Mouse (Mus musculus) hindbrain, embryonic 13.5 days (tissue): Measurements from ENCODE around the gene Slc26a10. TPM values are rescaled to one million over a fixed set of nuclear protein-coding genes. Genes with fewer than 3 reads are reported as not detected.

Source experiments
- ATAC-seq: fragments of 200-750 bp; cut with Nextera tagmentation; 2 replicates; pipeline ENCODE4 v1.8.0; 2017; ENCODE audit warnings: moderate TSS enrichment; ENCODE audit not compliant: low FRiP score
- H3K27ac ChIP-seq: fragments of 300-500 bp; sonication (generic); 2 replicates; pipeline ENCODE4 v1.5.1; 2015; ENCODE audit warnings: inconsistent platforms, mild to moderate bottlenecking, moderate library complexity
- H3K27me3 ChIP-seq: fragments of 300-500 bp; sonication (generic); 2 replicates; pipeline ENCODE4 v1.6.1; 2015; ENCODE audit warnings: mild to moderate bottlenecking, inconsistent platforms
- H3K36me3 ChIP-seq: fragments of 300-500 bp; sonication (generic); 2 replicates; pipeline ENCODE4 v1.6.1; 2015; ENCODE audit warnings: mild to moderate bottlenecking, inconsistent platforms
- H3K4me1 ChIP-seq: fragments of 300-500 bp; sonication (generic); replicated peaks from 2 replicates; pipeline ENCODE4 v1.6.1; 2015; ENCODE audit warnings: inconsistent platforms
- H3K4me2 ChIP-seq: fragments of 300-500 bp; sonication (generic); 2 replicates; pipeline ENCODE4 v1.6.1; 2015; ENCODE audit warnings: inconsistent platforms, mild to moderate bottlenecking, moderate library complexity
- H3K4me3 ChIP-seq: fragments of 300-500 bp; sonication (generic); 2 replicates; pipeline ENCODE4 v1.5.1; 2015; ENCODE audit warnings: mild to moderate bottlenecking, inconsistent platforms
- H3K9ac ChIP-seq: fragments of 300-500 bp; sonication (generic); 2 replicates; pipeline ENCODE4 v1.6.1; 2015; ENCODE audit warnings: mild to moderate bottlenecking, inconsistent platforms
- H3K9me3 ChIP-seq: fragments of 300-500 bp; sonication (generic); 2 replicates; pipeline ENCODE4 v1.6.1; 2016; ENCODE audit warnings: inconsistent platforms
- WGBS: fragments of 180-500 bp; shearing (Covaris S2); methylation state at CpG from one replicate; pipeline ENCODE4 v1.1.7; 2015; 5-methylcytosine and 5-hydroxymethylcytosine counted together
- polyA plus RNA-seq: library from polyadenylated mRNA; unstranded; fragments of >200 nt; fragmentation: Nextera tagmentation; extraction: Ambion mirVana; gene quantifications from 2 replicates; pipeline ENCODE4 v1.2.1, GENCODE M21; 2015

Gene Slc26a10
- 1.0 and 1.1 TPM in 2 replicates for polyA plus RNA-seq

DNA sequence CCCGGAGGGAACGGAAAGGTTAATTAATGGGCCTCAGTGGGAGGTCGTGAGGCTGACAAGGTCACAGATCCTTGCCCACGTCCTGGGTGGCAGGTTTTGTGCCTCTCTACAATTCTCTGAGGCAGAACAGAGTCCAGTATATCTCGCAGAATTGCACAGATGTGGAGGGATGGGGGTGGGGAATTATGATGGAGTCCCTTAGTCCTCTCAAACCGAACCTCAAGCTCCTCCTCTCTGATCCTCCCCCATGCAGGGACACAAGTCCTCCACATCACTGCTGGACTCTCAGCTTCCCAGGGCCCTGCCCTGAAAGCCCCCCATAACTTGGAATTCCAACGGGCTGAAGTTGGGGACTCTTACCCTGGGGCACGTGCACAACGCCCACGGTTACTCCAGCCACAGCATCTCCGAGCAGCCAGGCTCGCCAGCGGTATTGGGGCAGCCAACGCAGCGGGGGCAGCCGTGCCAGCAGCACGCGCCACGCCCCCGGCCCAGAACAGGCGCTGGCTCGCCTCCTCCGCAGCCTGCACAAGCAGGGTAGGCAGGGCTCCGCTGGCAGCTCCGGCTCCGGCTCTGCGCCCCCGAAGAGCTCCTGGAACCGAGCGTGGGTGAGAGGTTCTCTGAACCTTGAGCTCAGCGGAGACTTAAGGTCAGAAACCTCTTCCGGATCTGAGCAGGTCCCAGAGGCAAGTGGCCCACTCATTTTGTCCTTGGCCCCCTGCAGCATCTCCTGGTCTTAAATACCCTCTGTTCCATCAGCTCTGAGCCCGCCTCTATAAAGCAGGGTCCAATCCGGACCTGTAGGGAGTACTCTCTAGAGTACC, at the start of gene Slc26a10:
Gene Slc26a10 (minus strand): TSS at position 775 of the 824 bp plus-strand sequence.
- peak within 1 kb of the TSS; percentile 46; the same call in 1 of the 2 replicates for H3K9ac ChIP-seq
- H3K4me1 ChIP-seq, result peaks cover 45% of the 10 kb centered on the region
- no peak within 1 kb of the TSS for H3K27ac ChIP-seq
- peak within 1 kb of the TSS; percentile 21 for H3K4me3 ChIP-seq
- H3K27me3 ChIP-seq, result peaks cover 86% of the 10 kb centered on the region
- no peaks in the 10 kb centered on the region for H3K9me3 ChIP-seq
- peaks cover 9% of the 10 kb centered on the region; the same call in 1 of the 2 replicates for H3K36me3 ChIP-seq
- H3K4me2 ChIP-seq, result peak within 1 kb of the TSS; percentile 48
- under 1% methylated on average over 34 of the region's 34 CpGs for WGBS
- peak; percentile 13; the same call in 1 of the 2 replicates for ATAC-seq

DNA sequence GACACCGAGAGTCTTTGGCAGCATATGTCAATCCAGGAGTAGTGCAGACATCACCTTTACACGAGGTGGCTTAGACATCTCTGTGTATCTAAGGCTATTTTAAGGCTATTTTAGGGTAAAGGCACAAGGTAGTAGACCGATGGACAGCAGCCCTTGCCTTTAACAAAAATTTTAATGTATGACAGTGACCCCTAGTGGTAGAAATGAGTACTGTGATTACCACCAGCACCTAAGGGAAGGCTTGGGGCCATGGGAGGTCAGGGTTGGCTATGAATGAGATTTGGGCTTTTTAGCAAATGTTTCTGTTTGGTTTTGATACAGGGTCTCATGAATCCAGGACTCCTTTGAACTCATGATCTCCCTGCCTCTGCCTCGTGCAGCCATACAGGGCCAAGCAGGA, 48.5 kb upstream of the Slc26a10 start:
- no peaks in the 10 kb centered on the region for H3K4me1 ChIP-seq
- WGBS, result 26% methylated on average over 4 of the region's 4 CpGs
- no peak overlapping the region for H3K9ac ChIP-seq
- peak; percentile 30; the same call in 1 of the 2 replicates for ATAC-seq
- peaks cover 75% of the 10 kb centered on the region for H3K36me3 ChIP-seq
- no peaks in the 10 kb centered on the region for H3K9me3 ChIP-seq
- no peak overlapping the region for H3K4me3 ChIP-seq
- no peak overlapping the region for H3K4me2 ChIP-seq
- H3K27me3 ChIP-seq, result no peaks in the 10 kb centered on the region
- no peak overlapping the region for H3K27ac ChIP-seq

- no peak for ATAC-seq
- Histone ChIP-seq H3K27ac (no peak overlapping the region), H3K9me3 (no peaks in the 10 kb centered on the region), H3K9ac (0 out of 2 replicates have a peak overlapping the region, but pooled peaks have one; percentile 19), H3K27me3 (no peaks in the 10 kb centered on the region), H3K4me2 (no peak overlapping the region), H3K36me3 (peaks cover 58% of the 10 kb centered on the region), H3K4me1 (no peaks in the 10 kb centered on the region), H3K4me3 (no peak overlapping the region)
- 91% methylated on average over 8 of the region's 8 CpGs for WGBS
Measured at GRCm38 (mm10) chr10:127227163-127227562, 46.7 kb upstream of the Slc26a10 start.

DNA sequence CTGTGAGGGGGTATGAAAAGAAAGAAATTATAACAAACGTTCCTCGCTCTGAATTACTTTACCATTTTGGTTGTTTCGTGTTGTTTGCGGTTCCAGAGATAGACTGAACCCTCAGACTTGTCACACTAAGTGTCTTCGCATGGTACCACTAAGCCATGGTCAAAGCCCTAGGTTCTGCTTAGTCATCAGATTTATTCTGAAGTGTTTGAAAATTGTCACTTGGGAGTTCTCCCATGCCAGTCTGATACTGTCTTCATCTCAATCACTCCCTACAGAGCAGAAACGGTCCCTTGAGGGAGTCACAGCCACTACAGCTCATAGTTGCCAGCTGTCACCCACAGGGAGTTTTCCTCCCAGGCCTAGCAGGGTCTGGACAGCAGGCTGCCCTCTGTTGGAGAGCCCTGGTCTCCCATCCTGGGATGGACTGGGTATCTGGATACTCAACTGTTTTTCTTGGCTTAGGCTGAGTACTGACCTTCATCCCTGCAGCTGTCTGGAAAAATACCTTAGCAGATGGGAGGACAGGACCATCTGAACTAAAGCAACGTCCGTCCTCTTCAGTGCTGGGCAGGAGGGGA, 46.0 kb upstream of the Slc26a10 start:
- WGBS, result 77% methylated on average over 8 of the region's 8 CpGs
- Histone ChIP-seq H3K4me2 (no peak overlapping the region), H3K9me3 (no peaks in the 10 kb centered on the region), H3K36me3 (peaks cover 51% of the 10 kb centered on the region), H3K27ac (no peak overlapping the region), H3K27me3 (no peaks in the 10 kb centered on the region), H3K4me3 (no peak overlapping the region), H3K9ac (no peak overlapping the region), H3K4me1 (no peaks in the 10 kb centered on the region)
- ATAC-seq, result no peak

DNA sequence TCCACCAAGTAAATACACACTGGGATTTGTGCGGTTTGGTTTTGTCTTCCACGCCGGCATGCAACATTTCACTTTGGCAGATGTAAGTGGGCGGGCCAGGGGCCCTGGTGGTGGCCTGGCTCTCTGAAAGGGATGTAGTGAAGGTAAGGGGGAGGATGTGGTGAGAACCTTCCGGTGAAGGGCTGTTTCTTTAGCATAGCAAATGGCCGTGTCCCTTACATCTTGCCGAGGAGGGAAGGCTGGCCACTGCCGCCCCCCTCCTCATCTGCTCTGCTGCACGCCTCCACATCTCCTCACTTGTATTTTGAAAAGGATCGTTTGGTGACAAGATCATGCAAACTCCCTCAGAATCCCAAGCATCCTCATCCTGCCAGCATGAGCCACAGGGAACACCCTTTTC, 45.3 kb upstream of the Slc26a10 start:
- H3K4me3 ChIP-seq, result no peak overlapping the region
- H3K9me3 ChIP-seq, result no peaks in the 10 kb centered on the region
- WGBS, result 24% methylated on average over 10 of the region's 10 CpGs
- no peak overlapping the region for H3K4me2 ChIP-seq
- H3K27ac ChIP-seq, result 0 out of 2 replicates have a peak overlapping the region, but pooled peaks have one; percentile 4
- H3K9ac ChIP-seq, result no peak overlapping the region
- ATAC-seq, result no peak
- H3K4me1 ChIP-seq, result no peaks in the 10 kb centered on the region
- H3K36me3 ChIP-seq, result peaks cover 45% of the 10 kb centered on the region
- H3K27me3 ChIP-seq, result no peaks in the 10 kb centered on the region

GRCm38 (mm10) chr10:127225213-127225612, 44.8 kb upstream of the Slc26a10 start:
- Histone ChIP-seq H3K9ac (no peak overlapping the region), H3K36me3 (peaks cover 39% of the 10 kb centered on the region), H3K4me1 (no peaks in the 10 kb centered on the region), H3K9me3 (no peaks in the 10 kb centered on the region), H3K4me3 (no peak overlapping the region), H3K27ac (no peak overlapping the region), H3K27me3 (no peaks in the 10 kb centered on the region), H3K4me2 (no peak overlapping the region)
- 34% methylated on average over 6 of the region's 6 CpGs for WGBS
- no peak for ATAC-seq

- H3K36me3 ChIP-seq, result no peaks in the 10 kb centered on the region
- H3K4me3 ChIP-seq, result no peak overlapping the region
- no peaks in the 10 kb centered on the region for H3K4me1 ChIP-seq
- no peaks in the 10 kb centered on the region for H3K27me3 ChIP-seq
- H3K9ac ChIP-seq, result no peak overlapping the region
- no peaks in the 10 kb centered on the region for H3K9me3 ChIP-seq
- WGBS, result 86% methylated on average over 2 of the region's 2 CpGs
- H3K27ac ChIP-seq, result no peak overlapping the region
- H3K4me2 ChIP-seq, result no peak overlapping the region
- ATAC-seq, result no peak
Measured at GRCm38 (mm10) chr10:127218339-127218738, 37.9 kb upstream of the Slc26a10 start.

DNA sequence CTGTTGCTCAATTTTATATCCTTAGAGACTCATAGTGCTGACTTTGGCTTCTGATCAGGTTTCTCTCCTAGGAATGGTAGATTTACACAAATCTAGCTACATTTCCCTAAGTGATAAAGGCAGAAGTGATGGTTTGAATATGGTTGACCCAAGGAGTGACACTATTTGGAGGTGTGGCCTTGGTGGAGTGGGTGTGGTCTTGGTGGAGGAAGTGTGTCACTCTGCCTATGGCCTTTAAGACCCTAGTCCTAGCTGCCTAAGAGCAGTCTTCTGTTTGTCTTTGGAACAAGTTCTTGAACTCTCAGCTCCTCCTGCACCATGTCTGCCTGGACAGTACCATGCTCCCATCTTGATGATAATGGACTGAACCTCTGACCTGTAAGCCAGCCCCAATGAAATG, 36.7 kb upstream of the Slc26a10 start:
- H3K9ac ChIP-seq, result no peak overlapping the region
- no peaks in the 10 kb centered on the region for H3K4me1 ChIP-seq
- H3K4me2 ChIP-seq, result no peak overlapping the region
- no peak for ATAC-seq
- no peak overlapping the region for H3K27ac ChIP-seq
- no peaks in the 10 kb centered on the region for H3K27me3 ChIP-seq
- no peaks in the 10 kb centered on the region for H3K36me3 ChIP-seq
- no peaks in the 10 kb centered on the region for H3K9me3 ChIP-seq
- H3K4me3 ChIP-seq, result no peak overlapping the region

DNA sequence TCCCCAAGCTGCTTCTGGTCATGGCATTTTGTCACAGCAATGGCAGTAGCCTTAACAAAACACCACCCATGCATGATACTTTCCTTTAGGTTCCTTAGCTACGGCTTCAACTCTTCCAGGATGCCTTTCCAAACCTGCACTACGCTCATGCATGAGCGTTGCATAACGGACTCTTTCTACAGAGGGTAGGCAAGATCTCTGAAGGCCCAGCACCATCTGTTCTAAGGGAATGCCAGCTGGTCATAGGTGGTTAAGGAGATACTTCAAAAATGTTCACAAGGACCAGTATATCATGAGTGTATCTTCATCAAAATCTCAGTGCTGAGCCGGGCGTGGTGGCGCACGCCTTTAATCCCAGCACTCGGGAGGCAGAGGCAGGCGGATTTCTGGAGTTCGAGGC, 36.0 kb upstream of the Slc26a10 start:
- Histone ChIP-seq H3K4me2 (no peak overlapping the region), H3K4me3 (no peak overlapping the region), H3K9me3 (no peaks in the 10 kb centered on the region), H3K36me3 (no peaks in the 10 kb centered on the region), H3K27me3 (no peaks in the 10 kb centered on the region), H3K9ac (no peak overlapping the region), H3K4me1 (0 out of 2 replicates have a peak, but pooled peaks cover 3% of the 10 kb centered on the region), H3K27ac (no peak overlapping the region)
- no peak for ATAC-seq
- 95% methylated on average over 11 of the region's 11 CpGs for WGBS

DNA sequence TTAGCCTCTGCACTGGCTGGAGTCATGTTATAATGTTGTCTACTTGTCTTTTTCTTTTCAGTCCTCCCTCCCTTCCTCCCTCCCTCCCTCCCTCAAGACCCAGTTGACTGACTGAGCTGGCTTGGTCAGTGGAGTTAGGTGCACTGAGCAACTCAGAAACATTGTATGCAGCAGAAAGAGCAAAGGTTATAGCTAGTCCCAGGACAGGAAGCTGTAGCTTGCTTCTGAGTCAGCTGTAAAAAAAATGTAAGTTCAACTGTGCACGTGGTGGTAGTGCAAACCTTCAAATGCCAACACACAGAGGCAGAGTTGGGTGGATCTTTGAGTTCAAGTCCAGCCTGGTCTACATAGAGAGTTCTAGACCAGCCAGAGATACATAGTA, 34.0 kb upstream of the Slc26a10 start:
- 60% methylated on average over 1 of the region's 1 CpGs for WGBS
- no peaks in the 10 kb centered on the region for H3K27me3 ChIP-seq
- no peaks in the 10 kb centered on the region for H3K9me3 ChIP-seq

GRCm38 (mm10) chr10:127213704-127214421, 33.4 kb upstream of the Slc26a10 start:
- no peak for ATAC-seq
- WGBS, result 84% methylated on average over 13 of the region's 13 CpGs

More for the DNA sequence above, 34.0 kb upstream of the Slc26a10 start:
- Histone ChIP-seq H3K36me3 (no peaks in the 10 kb centered on the region), H3K4me3 (no peak overlapping the region), H3K4me1 (peaks cover 20% of the 10 kb centered on the region), H3K27ac (no peak overlapping the region), H3K4me2 (no peak overlapping the region), H3K9ac (no peak overlapping the region)
- ATAC-seq, result no peak

DNA sequence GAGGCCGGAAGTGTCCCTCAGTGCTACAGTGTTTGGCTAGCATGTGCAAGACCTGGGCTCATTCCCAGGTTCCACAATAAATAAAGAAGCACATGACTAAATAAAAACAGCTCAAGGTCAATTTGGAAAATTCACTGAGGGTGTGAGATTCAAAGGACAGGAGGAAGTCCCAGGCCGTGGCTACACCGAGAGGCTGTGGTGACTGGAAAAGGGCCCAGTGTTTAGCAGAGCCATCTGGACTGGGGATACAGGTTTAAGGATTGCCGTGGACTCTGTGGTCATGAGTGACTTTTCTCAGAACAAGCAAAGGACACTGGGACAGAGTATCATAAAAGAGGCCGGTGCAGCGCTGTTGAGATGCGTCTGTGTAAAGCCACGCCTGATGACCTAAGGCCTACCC, 32.8 kb upstream of the Slc26a10 start:
- H3K36me3 ChIP-seq, result peaks cover 8% of the 10 kb centered on the region
- H3K27me3 ChIP-seq, result no peaks in the 10 kb centered on the region
- H3K4me3 ChIP-seq, result no peak overlapping the region
- no peaks in the 10 kb centered on the region for H3K9me3 ChIP-seq
- no peak for ATAC-seq
- H3K27ac ChIP-seq, result no peak overlapping the region
- 92% methylated on average over 8 of the region's 8 CpGs for WGBS
- peaks cover 22% of the 10 kb centered on the region for H3K4me1 ChIP-seq
- H3K4me2 ChIP-seq, result no peak overlapping the region
- no peak overlapping the region for H3K9ac ChIP-seq

More at GRCm38 (mm10) chr10:127213704-127214421, 33.4 kb upstream of the Slc26a10 start:
- Histone ChIP-seq H3K4me1 (peaks cover 22% of the 10 kb centered on the region), H3K36me3 (peaks cover 2% of the 10 kb centered on the region; the same call in 1 of the 2 replicates), H3K9ac (no peak overlapping the region), H3K4me3 (no peak overlapping the region), H3K27ac (no peak overlapping the region), H3K4me2 (no peak overlapping the region), H3K27me3 (no peaks in the 10 kb centered on the region), H3K9me3 (no peaks in the 10 kb centered on the region)
